Mouse (Mus musculus) cerebellum, adult 9-11 months (tissue): ENCODE measurements around the gene Ly75.

ENCODE experiments used
- DNase-seq: peaks from one replicate; pipeline ENCODE4 v3.0.0; 2022

The Ly75 gene

DNA sequence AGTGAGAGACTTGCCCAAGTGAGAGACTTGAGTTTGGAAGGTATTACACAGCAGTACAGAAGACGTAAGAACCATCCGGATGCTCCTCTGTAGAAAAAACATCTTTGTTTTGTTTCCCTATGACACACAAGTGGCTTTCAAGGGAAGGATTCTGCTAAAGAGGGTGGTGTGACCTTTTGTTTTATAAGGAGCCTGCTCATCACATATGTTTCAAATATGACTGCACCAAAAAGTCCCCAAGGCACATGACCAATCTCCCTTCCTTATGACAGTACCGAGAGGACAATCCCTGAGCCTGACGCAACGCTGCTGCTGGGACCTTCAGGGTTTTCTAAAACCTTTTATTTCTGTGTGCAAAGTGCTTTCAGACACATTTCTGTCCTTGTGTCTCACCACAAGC, 12.9 kb downstream of the Ly75 start:
- no peak for DNase-seq

DNA sequence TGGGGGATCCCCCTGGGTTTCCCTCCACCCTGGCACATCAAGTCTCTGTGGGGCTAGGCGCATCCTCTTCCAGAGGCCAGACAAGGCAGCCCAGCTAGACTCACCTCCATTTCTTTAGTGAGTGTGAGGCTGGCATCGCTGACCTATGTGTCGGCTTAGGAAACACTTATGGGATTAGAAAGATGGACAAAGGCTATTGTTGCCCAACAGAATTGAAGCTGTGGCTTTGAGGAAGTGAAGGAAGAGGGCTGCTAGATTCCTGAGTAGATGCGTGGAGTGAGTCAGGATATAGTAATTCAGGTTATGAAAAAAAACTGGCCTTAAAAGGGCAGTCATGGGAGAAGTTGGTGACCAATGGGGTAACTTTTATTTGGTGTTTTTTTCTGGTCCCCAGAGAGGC, 13.6 kb downstream of the Ly75 start:
- no peak for DNase-seq

DNA sequence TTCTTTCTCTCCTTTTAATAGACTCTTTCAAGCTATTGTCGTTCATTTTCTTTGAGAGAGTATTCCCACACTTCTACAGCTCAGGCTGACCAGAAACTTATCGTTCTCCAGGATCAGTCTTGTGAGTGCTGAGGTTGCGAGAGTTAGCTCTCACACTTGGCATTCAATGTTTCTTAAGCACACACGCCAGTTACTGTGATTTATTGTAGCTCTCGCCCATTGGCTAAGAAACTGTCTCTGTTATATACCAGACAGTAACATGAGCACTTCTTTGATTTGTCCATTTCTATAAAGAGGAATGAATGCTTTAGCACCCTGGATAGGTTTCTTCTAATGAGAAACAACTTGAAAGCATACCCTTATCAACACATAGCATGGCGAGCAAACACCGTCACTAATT, 15.2 kb downstream of the Ly75 start:
- DNase-seq: no peak

DNA sequence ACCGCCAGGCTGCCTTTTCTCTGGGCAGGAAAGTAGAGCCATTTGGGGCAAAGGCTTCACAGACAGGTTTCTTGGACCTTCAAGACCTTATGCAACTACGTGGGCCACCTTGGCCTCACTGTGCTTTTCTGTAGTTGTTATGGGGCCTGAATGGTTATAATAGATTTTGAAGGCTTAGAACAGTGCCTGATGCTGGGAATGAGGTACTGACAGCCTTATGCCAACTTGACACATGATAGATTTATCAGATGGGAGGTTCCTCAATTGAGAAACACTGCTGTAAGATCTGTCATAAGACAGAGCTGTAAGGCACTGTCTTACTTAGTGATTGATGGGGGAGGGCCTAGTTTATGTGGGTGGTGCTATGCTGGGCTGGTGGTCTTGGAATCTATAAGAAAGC, 15.9 kb downstream of the Ly75 start:
- no peak for DNase-seq

DNA sequence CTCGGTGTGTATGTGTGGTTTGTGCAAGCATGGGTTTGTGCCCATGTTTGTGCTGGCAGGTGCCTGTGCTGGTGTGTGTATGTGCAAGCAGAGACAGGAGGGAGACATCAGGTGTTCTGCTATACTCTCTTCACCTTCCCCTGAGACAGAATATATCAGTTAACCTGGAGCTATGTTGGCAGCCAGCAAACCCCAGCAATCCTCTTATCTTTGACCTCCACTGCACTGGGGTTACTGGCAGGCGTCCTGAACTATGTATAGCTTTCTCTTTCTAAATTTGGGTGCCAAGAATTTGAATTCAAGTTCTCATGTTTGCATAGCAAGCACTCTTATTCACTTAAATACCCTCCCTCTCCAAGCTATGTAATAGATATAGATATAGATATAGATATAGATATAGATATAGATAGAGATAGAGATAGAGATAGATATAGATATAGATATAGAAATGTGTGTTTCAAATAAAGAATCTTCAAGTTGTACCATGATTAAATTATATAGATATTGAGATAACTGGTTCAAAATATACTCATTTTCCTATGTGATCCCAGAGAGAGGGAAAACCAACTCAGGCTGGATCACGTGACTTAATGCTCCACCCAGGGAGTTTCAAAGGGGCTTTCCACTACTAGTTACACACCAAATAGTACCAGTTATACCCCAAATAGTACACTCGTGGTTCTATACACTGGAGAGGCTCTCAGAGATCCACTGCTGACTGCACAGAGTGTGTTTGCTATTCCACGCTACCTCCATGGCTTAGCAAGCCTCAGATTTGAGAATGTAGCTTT, 17.1 kb downstream of the Ly75 start:
- DNase-seq: no peak

DNA sequence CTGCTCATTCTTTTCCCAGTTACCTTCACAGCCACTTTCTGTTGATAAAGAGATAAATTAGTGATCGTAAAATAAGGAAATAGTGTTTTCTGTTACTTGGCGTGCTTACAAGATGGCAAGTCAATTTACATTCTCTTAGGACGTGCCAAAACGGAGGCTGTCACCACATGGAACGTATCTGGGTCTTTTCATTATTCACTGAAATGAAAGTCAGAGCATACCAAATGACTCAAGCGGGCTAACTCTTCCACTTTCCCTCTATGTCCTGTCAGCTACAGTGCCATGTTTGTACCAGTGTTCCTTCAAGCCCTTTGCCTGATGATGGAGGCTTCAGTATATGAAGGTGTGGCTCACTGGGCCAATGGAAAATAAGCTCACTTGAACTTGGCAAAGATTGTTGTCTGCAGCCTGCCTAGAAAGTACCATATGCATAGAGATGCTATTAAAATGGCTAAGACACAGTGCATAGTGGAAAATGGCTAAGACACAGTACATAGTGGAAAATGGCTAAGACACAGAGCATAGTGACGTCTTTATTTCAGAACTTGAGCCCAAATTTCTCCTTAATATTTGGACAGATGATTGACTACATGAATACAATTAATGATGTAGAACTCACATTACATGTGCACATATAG, 17.8 kb downstream of the Ly75 start:
- DNase-seq: no peak

DNA sequence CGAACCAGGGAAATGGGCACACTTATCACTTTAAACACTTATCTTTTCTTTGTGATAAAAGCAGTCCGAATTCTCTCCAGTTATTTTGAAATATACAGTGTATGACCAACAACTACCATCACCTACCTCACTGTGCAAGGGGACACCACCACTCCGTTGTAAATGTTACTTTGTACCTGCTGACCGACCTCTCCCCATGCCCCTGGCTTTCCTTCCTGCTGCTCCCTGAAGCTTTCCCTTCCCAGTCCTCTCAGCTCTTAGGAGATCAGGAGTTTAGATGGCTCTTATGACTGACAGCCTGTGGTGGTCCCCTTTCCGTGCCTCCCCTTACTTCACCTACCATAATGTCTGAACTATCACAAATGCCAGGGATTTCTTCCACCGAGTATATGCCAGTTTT, 21.0 kb downstream of the Ly75 start:
- DNase-seq: no peak

DNA sequence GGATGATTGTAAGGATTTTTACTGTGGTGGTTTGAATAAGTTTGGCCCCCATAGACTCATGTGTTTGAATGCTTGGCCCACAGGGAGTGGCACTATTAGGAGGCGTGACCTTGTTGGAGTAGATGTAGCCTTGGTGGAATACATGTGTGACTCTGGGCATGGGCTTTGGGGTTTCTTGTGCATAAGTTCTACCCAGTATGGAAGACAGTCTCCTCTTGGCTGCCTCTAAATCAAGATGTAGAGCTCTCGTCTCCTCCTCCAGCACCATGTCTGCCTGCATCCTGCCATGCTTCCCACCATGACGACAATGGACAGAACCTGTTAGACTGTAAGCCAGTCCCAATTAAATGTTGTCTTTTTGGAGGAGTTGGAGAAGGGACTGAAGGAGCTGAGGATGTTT, 23.3 kb downstream of the Ly75 start:
- no peak for DNase-seq

DNA sequence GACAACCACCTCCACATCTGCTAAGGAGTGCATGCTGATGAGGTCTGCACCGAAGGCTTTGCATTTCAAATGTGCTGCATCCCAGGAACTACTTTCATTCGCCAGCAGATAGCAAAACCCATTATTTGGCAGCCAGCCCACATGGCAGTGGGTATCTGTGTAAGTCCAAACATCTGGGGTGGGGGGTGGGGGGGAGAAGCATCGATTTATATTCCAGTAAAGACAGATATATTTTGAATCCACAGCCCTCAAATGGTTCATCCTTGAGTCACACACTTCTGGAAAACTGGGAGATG, 27.8 kb downstream of the Ly75 start:
- no peak for DNase-seq

DNA sequence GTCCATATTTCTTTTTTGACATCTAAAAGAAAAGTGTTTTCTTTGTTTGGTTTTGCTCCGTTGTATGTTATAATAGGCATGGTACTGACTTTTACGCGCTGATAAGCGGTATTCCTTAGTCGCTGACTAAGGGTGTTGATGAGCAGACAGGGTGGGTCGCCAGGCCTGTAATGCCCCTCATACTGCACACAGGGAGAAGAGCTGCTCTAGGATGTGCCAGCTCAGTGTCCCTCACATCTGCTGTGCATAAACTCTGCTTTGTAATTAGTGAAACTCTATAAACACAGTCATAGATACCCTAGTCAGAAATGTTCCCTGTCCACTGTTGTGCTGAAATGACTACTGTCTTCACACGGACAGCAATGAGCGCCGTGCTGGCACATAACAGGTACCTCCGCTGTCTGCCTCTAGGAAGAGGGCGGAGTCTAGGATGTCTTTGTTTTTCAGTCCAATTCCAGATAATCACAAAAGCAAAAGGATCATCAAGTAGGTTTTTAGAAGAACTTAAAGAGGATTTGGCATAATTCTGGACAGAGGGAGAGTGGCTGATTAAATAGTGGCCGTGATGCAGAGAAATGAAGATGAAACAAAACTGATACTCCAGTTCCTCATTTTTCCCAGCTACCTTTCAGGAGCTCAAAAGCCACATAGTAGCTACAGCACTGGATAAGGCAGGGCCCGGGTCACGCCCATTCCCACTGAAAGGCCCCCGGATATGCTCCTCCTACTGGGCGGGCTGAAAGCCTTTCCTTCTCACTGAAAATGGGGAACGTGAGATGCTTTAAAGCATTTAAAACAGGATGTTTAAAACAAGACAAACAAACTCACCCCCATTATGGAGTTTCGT, 28.3 kb downstream of the Ly75 start:
- DNase-seq: no peak

DNA sequence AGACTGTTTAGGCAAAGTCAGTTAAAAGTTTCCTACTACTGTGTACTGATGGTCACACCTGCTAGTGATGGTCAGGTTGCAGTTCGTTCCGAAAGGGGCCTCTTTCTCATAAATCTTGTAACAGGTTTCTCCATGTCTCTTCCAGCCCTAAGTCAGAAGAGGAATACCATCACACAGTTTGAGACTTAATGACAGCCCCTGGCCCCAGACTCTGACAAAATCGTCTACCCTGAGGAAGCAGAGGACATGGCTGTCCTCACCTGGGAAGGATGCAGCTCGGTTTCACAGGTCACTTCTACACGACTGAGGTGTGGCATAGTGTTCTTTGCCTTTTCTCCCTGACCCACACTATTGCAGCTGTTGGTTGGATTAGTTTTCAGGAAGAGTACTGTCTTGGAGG, 30.8 kb downstream of the Ly75 start:
- no peak for DNase-seq

DNA sequence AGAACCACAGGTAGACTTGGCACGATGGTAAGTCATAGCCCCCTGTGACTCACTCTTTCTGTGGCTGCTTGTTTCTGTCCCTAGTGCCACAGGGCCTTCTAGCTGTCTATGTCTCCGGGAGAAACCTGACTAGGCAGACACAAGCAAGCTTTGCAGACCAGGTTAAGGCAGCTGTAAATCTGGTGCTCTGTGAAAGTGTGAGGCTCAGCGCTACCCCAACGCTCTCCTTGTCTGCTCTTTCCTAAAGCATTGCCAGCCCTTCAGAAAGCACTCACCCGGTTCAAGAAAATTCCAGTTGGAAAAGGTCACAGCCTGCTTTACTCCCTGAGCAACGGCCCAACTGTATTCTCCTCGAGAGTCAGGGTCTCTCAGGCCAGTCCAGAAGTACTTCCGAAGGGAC, 31.3 kb downstream of the Ly75 start:
- no peak for DNase-seq

DNA sequence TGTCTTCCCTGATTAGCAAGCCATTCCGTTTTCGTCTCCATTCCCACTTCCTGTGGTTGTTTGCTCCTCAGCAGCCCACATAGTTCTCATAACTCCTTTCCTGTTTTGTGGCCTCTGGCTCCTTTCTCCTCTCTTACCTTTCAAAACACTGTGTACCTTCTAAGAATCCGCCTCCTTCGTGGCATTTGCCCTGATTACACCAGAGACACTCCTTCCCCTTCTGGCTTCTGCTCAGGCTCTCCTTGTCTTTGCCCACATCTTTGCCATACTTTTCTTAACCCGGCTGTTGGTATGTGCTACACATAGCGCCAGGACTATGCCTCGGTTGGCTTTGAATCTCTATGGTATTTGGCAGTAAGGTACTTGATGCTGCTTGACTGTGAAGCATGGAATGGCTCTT, 35.2 kb downstream of the Ly75 start:
- DNase-seq: no peak

DNA sequence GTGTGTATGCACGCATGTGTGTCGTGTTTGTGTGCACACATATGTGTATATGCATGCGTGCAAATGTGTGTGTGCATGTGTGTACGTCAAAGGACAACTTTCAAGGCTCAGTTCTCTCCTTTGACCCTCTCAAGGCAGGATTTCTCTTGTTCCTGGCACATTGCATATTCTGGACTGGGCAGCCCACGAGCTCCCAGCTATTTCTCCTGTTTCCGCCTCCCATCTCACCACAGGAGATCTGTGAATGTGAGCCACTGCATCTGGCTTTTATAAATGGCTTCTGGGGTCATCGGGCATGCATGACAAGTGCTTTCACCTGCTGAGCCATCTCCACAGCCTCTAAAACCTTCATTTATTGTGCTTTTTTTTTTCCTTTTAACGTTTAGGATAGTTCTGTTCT, 36.6 kb downstream of the Ly75 start:
- no peak for DNase-seq

DNA sequence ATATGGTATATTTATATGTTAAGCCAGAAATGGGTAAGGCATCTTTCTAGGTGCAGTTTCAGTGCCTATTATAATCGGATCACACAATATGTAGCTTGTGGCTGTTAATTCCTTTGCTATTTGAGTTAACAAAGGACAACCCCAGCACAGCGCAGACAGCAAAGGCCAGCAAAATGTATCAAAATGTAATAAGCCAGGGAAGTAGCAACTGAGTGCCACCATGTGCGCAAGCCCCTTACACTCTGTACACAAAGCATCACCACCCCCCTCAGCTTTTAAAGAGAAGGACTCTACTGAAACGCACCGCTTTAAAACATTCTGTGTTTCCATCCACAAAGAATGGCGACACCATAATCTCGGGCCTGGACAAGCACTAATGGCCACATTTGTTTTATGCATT, 37.4 kb downstream of the Ly75 start:
- DNase-seq: no peak

DNA sequence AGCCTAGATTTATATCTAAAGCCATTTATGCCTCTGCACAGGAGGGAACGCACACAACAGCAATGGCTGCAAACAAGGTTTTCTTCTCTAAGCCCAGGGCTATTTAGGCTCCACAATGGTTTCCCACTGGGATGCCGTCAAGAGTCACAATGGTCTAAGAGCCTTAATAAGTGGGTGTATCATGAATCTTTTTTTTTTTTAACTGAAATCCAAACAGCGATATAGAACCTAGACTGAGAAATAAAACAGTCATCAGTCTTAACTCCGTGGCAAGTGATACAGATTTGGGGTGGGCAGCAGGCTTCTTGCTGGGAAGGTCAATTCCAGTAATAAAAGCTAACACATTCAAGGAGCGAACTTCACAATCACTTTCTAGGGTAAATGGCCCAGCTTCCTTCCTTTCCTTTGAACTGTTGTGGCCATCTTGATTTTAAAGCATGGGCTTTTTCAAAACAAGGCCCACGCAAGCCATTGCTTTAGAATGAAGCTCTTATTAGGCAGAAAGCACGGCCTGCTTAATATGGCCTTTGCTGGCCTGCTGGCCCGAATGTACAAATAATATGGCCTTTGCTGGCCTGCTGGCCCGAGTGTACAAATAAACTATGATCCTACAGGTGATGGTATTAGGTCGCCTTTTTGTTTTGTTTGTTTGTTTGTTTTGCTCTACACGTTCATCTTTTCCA, 39.4 kb downstream of the Ly75 start:
- no peak for DNase-seq

DNA sequence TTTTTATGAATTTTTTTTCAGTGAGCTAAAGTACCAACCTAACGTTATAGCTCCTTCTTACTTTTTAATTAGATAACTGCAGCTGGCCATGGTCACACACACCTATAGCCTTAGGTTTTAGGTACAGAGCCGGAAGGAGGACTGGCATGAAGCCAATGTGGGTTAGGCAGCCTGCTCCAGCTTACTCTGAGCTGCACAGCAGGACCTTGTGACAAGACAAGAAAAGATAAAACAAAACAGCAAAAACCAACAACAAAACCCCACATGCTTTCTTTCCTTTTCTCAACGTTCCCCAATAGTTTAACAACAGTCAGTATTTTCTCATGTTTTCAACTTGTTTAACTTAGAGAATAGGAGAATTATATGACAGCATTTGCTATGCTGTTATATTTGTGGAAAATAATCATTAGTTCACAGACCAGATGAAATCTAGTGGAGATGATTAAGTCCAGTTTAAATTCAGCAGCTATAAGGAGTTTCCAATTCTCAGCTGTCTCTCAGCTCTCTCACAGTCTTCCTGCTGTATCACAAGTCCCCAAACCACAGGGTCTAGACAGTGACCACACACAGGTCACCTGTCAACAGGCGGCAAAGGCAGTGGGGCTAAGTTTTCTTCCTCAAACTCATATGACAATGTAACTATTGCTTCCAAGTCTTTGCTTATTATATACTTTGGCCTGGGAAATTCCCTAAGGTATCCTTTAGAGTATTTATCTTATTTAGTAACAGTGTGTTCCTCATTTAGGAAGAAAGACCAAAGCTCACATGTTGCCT, 40.8 kb downstream of the Ly75 start:
- DNase-seq: no peak

DNA sequence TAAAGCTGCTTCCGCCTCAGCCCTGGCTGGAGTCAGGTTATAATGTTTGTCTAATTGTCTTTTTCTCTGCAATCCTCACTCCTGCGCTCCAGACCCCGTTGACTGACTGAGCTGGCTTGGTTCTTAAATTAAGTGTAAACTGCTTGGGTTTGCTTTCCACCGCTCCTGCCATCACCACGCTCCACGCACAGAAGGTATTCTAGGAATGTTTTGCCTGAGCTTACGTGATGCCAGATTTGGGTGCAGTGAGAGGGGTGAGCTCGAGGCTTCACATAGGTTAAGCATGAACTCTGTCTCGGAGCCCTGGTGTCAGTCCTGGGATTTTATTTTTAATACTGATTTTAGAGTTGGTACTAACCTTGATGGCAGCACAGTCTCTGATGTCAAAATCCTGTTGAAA, 45.2 kb downstream of the Ly75 start:
- no peak for DNase-seq

DNA sequence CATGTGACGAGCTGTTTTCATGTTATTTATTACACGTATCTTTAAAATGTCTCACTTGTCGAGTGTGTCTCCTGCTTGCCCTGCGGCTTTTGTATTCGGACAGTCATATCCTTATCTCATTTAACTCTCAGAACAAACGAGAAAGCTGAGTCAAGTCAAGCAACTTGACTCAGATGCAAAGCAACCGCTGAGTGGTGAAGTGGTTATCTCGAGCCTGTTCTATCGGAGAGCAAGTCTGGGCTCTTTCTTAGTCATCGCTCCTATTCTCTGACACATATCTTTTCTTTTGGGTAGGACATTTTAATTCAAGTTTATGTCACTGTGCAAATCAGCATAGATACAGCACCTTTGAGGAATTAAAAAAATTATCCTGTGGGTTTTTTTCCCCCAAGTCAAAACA, 54.5 kb downstream of the Ly75 start:
- DNase-seq: no peak

DNA sequence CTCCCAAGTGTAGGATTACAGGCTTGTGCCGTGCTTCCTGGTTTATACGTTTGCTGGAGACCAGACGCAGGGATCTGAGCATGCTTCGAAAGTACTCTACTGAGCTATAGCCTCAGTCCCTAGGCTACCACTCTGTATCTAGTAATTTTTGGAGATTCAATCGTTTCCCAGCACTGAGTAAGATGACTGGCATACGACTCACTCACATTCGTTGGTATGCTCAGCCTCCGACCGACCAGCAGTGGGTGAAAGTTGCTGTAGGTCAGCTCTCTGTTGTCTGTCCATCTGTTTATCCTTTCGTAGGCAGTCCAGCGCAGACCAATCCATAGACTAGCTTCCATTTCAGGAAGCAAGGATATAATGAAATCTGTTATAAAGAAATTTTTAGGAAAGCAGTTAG, 55.5 kb downstream of the Ly75 start:
- DNase-seq: no peak

DNA sequence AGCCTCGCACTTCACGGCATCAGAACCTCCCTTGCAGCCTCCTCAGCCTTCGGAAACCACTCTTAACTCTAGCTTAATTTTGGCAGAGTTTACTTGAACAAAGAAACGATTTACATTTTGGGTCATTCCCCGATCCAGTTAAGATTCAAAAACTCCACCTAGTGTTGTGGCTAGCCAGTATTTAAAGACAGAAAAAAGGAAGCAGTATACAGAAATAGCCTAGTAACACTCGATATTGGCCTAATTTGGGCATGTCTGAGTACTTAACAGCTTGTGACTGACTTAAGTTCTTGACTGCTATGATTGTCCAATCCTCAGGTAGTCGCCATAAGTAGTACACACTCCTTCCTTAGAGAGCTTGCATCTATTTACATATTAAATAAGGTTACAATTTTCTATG, 56.2 kb downstream of the Ly75 start:
- no peak for DNase-seq

DNA sequence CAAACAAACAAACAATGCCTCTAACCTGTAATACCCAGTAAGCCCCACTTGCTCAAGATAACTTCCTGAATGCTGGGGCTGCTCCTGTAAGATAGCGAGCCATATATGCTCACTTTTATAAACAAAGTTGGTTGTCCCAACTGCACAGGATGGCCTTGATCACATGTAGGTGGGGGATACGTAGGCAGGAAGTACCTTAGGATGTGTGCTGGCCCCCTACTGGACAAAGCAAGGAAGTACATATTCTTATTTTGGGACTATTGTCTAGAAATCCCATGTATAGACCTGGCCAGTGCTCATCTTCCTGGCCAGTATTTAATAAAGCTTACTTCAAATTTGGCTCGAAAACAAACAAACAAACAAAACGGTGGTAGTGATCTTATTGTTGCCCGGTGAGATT, 59.7 kb downstream of the Ly75 start:
- no peak for DNase-seq
